Mouse (Mus musculus): ENCODE measurements around the gene Pip4p1.
"Not testable (repeated sequence)": the region's sequence is repeated elsewhere in the genome, so short reads cannot be mapped to it uniquely, and the experiment has no call there.

Pip4p1 gene

DNA sequence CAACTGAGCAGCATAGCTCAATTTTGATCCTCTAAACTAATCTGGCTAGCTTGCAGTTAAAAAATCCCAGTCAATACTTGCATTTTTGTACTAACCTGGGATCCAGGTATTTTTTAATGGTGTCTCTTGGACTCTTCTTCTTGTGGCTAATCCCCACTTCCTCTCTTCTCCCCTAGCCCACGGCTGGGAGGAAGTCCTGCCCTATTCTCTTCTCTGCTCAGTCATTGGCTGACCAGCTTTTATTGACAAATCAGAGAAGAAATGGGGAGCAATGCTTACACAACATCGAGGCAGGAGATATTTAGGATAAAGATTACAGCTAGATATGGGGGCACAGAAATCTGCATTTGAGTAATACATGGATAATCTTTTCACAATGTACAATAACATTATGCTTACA lies 8.3 kb upstream of the Pip4p1 start:
- DNase-seq (ENCODE audit: low spot score in 2 of 2) = no peak

GRCm38 (mm10) chr14:50938119-50938908 lies 7.7 kb upstream of the Pip4p1 start:
- no peak for DNase-seq (ENCODE audit: low spot score in 2 of 2)

- DNase-seq (ENCODE audit: low spot score in 2 of 2) = no peak
Observed at GRCm38 (mm10) chr14:50936649-50937048, 6.0 kb upstream of the Pip4p1 start.

DNA sequence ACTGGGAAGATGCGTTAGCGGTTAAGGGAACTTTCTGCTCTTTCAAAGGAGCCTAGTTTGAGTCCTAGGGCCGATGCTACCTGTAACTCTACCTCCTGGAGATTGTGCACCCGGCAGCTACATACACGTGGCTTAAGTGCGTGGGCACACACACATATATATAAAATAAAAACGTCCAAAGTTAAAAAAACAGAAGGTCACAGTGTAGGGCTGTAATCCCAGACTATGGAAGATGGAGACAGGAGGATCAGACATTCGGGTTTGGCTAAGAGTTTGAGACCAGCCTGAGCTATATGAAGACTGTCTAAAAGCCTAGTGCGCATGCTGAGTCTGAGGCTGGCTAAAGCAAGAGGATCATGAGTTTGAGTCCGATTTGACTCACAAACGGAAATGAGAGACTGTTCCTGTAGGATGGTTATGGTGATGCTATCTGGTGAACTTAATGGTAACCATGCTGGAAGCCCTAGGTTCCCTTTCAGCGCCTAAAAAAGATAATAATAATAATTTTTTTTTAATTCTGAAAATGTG lies 901 bp upstream of the Pip4p1 start:
- DNase-seq (ENCODE audit: low spot score in 2 of 2) = no peak

DNA sequence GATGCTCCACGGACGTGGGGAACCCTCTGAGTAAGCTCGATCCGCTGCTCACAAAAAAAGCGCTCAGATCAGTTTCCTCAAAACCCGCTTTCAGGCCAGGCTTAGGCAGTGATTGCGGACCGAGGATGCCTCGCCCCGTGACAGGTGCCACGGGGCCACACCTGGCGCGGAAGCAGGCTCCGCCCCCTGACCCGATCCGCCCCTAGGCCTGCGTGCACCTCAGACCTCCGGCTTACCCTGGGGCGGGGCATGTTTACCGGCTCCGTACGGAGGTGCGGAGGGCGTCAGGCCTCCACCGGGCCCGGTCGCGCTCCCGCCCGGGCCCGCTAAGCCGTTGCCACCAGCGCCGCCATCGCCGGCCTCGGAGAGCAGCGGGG lies 291 bp downstream of the Pip4p1 start:
- no peak for DNase-seq (ENCODE audit: low spot score in 2 of 2)

DNA sequence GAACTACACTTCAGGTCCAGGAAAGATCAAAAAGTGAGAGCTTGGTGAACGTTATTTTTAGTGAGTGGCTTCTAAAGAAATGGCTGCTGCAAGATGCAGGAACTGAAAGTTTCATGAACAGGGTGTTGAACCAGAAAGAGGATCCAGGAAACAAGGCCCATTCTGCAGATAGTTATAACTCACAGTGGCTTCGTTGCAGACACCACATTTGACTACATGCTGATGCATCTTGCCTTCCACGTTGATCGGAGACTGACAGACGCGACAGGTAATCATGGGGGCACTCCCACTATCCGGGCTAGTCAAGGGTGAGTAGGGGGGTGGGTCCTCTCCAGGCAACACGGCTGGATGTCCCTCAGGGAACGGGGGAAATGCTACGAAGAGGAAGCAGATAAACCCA lies 705 bp downstream of the Pip4p1 start:
- peak in 1 of 2 experiments; percentile 35 for DNase-seq (ENCODE audit: low spot score in 2 of 2)

- no peak for DNase-seq (ENCODE audit: low spot score in 2 of 2)
Observed at GRCm38 (mm10) chr14:50927366-50927765, 3.3 kb downstream of the Pip4p1 start.

DNA sequence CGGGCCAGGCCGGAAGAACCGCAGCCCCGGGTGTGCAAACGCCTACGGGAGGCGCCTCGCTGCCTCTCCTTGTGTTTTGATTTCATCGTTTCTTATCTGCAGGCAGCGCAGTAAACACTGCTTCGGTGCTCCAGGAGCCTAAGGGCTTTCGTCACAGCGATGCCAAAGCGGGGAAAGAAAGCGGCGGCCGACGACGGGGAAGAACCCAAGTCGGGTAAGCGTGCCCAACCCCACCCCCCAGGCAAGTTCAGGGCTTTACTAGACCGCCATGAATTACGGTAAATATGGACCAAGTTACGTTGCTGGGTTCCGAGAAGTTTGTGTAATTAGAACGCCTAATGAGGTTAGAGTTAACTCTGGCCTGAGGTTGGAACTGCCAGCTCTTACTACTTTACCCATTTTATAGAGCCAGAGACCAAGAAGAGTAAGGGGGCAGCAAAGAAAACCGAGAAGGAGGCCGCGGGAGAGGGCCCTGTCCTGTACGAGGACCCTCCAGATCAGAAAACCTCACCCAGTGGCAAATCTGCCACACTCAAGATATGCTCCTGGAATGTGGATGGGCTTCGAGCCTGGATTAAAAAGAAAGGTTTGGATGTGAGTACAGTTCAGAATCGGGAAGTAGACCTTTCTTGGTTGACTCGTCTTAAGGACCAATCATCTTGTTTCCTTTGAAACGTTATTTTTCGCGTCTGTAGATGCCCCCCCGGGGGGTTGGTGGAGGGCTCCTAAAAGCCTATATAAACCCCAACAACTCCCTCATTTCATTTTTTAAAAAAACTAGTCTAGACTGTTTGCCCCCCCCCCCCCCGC lies 5.3 kb downstream of the Pip4p1 start:
- DNase-seq (ENCODE audit: low spot score in 2 of 2) = no peak

GRCm38 (mm10) chr14:50924281-50925064 lies 6.2 kb downstream of the Pip4p1 start, which contains the start of the genes Osgep and Apex1:
Osgep (minus strand) TSS chr14:50924893.
Apex1 (plus strand) TSS chr14:50924968.
- peak; percentile 96 to 97 for DNase-seq (ENCODE audit: low spot score in 2 of 2)

- not testable (repeated sequence) for DNase-seq (ENCODE audit: low spot score in 2 of 2)
Observed at GRCm38 (mm10) chr14:50923437-50923836, 7.2 kb downstream of the Pip4p1 start.

DNA sequence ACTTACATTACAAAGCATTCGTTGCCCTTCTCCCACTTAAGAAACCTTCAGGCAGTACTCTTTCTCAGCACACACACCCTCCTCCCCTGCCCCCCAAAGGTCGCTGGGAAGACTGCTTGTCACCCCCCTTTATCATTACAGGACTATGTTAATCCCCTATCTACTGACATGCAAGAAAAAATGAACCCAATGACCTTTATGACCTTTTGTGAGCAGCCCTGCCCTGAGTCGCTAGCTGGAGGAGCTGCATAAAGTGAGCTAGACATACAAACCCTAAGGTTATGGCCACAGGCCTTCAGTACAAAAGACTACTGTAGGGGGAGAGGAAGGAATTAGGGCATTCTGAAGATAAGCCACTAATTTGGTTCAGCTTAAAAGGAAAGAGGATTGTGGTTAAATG lies 19.3 kb downstream of the Pip4p1 start:
- DNase-seq (ENCODE audit: low spot score in 2 of 2) = no peak

DNA sequence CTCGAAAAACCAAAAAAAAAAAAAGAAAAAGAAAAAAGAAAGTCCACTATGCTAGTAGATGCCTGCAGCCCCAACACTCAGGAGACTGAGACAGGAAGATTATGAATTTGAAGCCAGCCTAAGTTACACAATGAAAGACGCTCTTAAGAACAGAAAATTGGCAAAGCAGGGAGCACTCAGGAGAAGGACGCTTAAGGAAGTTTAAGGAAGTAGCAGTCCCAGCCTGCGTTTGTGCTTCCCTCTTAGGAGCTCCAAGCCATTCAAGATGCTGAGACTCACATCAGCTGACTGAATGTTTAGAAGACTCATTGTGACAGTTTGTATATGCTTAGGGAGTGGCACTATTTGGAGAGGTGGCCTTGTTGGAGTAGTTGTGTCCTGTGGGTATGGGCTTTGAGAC lies 22.5 kb downstream of the Pip4p1 start:
- DNase-seq (ENCODE audit: low spot score in 2 of 2) = no peak

DNA sequence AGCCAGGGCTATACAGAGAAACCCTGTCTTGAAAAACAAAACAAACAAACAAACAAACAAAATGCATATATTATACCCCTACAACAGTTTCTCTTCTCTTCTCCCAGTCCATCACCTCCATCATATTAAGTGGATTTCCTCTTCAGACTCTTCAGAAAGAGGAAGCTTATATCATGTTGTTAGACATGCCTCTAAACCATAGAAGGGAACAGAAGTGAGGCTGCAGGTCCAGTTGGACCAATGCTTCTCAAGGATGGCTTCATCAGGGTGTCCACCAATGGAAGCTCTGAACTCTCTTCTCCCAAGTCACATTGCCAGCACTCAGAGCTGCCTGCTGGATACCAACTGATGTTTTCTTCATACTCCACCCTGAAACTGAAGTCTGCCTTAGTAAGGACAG lies 25.3 kb downstream of the Pip4p1 start:
- DNase-seq (ENCODE audit: low spot score in 2 of 2) = not testable (repeated sequence)

- no peak for DNase-seq (ENCODE audit: low spot score in 2 of 2)
Observed at GRCm38 (mm10) chr14:50904828-50905129, 25.9 kb downstream of the Pip4p1 start.

DNA sequence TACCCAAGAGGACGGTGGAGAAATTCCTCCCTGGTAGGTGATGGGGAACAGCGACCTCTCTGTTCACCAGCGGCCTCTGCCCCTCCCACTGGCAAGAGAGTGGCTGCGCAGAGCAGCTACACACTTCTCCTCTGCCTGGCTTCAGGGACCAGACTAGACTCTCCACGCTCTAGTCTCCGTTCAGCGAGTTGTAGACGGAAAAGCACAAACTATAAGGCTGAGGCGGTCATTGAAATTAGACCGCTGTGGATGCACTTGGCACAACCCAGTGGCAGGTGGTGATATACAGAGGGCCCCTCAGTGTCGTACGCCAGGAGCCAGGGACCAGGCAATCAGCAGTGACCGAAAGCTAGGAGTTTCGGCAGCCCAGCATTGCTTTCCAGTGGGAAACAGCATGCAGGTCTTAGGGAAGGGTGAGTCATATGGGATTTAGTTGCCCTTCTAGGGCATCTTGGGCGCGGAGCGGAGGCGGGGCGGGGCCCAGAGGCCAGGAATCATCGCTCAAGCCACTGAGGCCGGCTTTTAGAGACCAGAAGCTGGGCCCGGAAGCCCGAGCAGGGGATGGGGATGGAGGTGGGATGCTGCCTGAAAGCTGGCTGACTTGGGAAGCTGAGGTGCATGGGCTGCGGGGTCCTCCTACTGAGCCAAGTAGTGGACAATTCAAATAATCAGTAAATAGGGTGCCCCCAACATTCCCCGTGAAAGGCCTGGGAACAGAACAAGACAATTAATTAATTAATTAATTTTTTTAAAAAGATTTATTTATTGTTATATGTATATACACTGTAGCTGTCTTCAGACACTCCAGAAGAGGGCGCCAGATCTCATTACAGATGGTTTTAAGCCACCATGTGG lies 26.5 kb downstream of the Pip4p1 start:
- no peak for DNase-seq (ENCODE audit: low spot score in 2 of 2)

DNA sequence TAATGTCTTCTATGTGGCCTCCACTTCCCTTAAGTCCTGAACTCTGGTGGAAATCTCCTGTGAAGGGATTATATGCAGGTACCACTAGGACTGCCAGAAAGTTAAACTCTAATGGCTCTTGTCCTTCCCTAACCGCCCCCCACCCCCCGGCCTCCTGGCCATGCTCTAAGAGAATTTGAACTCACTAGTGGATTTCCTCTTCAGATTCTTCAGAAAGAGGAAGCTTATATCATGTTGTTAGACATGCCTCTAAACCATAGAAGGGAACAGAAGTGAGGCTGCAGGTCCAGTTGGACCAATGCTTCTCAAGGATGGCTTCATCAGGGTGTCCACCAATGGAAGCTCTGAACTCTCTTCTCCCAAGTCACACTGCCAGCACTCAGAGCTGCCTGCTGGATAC lies 32.7 kb downstream of the Pip4p1 start:
- DNase-seq (ENCODE audit: low spot score in 2 of 2) = not testable (repeated sequence)

DNA sequence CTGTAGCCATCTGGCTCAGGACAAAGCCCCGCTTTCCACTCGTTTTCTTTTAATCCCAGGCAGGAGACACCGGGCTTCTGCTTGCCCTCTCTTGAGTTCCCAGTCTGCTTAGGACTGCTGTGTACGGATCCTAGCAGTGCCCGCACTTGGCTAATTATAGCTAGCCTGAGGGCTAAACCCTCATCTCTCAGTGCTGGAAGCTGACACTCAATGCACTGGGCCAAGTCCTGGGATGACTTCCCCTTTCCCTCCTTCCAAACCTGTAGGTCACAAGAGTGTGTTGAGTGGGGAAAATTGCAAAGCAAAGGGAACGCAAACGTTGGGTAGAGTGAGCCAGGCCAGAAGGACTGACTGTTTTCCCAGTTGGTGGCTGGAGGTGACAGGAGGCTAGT lies 33.3 kb downstream of the Pip4p1 start, which contains the start of gene Klhl33:
Klhl33 (minus strand) TSS at position 134 of the 392 bp plus-strand sequence.
- peak; percentile 32 to 46 for DNase-seq (ENCODE audit: low spot score in 2 of 2)

- DNase-seq (ENCODE audit: low spot score in 2 of 2) = no peak
Observed at GRCm38 (mm10) chr14:50896747-50897373, 33.8 kb downstream of the Pip4p1 start.

DNA sequence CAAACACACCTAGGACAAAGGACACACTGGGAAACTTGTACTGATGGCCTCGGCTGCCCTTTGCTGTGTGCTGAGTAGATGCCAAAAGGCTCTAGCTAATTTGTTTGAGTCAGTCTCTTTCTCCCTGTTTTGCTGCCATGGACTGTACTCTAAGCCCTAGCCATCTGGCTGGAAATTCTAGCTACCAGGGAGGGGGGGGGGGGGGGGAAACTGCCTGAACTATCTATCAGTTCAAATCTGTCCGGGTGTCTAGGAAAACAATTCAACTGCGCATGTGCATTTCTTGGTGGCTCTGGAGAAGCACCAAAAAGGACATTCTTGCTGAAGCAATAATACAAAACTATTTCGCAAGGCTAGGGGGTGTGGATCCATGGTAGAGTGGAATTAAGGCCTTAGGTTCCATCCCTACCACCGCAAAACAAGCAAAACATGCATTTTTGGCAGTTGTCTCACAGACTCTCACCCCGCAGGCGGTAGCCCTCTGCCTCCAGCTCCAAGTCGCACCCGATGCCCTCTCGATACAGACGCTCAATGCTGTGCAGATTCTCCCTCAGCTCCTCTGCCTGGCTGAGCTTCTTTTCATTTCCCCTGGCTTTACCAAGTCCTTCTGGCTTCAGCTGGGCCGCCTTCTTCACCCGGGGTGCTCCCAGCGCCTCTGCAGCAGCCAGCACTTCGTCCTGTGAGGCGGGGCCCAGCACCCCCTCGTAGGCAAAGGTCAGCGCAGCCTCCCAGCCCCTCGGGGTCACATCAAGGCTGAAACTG lies 34.5 kb downstream of the Pip4p1 start:
- DNase-seq (ENCODE audit: low spot score in 2 of 2) = peak; percentile 87 to 88

DNA sequence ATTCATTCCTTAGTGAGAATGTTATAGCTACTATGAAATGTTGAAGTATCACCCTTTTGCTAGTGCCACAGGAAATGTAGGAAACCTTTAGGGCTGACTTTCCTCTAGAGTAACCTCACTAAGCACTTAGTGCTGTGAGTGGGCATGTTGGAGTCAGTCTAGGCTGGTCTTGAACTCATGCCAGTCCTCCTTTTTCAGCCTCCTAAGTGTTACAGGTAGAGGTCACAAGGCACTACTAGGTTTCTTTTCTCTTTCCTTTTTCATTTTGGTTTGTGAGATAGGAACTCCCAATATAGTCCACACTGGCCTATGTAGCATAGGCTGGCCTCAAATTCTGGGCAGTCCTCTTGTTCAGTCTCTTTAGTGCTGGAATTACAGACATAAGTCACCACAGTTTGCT lies 35.2 kb downstream of the Pip4p1 start:
- no peak for DNase-seq (ENCODE audit: low spot score in 2 of 2)
